Mouse (Mus musculus) urinary bladder, postnatal 25 days (tissue): ENCODE measurements around the gene Dntt.

Experiments
- DNase-seq: peaks from one replicate; pipeline ENCODE4 v3.0.0; 2022; ENCODE audit warnings: low spot score

The Dntt gene

DNA sequence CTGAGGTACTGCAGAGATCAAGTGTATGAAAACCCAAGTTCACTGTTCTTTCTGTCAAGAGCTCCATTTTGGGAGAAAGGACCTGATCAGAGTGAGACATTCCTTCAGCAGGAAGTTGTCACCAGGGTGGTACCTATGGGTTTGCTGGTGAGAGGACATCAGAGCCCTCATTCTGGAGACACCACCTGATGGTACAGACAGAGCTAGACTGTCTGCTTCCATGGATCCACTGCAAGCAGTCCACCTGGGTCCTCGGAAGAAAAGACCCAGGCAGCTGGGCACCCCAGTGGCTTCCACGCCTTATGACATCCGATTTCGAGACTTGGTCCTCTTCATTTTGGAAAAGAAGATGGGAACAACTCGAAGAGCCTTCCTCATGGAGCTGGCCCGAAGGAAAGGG, at the start of gene Dntt:
Gene Dntt, plus strand, starts transcription at position 57 of the 400 bp plus-strand sequence.
- DNase-seq: no peak

DNA sequence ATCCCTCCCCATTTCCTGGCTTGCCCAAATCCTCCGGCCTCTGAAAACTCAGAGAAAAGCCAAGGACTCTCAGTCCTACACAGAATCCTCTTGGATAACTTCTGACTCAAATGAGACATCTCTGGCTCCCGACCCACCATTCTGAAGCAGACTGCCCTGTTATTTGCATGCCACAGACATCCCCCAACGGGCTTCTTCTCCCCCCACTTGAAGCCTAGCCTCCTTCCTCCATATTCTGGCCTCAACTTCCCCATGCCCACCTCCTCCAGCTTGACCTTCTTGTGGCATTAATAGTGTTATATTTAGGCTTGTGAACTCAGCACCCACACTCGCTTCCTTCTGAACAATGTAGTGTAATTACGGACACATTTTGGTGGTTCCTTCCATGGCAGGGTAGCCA, 48.4 kb upstream of the Dntt start:
- DNase-seq: no peak

DNA sequence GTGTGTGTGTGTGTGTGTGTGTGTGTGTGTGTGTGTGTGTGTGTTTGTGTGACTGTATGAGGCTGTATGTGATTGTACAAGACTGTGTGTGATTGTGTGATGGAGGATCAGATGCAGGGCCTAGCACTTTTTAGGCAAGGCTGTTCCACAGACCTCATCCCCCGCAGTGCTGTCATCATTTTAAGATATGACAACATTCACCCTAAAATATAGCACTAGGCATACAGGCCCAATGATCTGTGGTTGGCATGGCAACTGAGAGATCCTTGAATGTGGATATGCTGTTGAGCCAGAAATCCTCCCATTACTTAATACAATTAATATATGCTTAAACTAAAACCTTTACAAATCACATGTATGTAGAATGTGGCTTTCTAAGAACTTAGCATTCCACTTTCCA, 44.5 kb upstream of the Dntt start:
- DNase-seq: no peak

DNA sequence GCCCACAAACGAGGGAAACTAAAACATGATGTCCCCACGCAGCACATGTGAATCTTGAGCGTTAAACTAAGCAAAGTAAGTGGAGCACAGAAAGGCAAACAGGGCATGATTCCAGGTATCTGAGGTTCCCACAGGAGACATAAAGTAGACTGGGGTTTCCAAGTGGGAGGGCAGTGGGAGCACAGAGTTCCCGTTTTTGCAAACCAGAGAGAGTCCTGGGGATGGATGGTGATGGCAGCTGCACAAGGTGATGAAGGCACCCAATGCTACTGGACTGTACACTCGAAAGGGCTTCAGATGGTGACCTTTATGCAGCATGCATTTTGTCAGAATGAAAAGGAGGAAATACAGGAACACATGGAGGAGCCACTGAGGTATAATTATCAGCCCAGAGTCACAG, 40.2 kb upstream of the Dntt start:
- no peak for DNase-seq

DNA sequence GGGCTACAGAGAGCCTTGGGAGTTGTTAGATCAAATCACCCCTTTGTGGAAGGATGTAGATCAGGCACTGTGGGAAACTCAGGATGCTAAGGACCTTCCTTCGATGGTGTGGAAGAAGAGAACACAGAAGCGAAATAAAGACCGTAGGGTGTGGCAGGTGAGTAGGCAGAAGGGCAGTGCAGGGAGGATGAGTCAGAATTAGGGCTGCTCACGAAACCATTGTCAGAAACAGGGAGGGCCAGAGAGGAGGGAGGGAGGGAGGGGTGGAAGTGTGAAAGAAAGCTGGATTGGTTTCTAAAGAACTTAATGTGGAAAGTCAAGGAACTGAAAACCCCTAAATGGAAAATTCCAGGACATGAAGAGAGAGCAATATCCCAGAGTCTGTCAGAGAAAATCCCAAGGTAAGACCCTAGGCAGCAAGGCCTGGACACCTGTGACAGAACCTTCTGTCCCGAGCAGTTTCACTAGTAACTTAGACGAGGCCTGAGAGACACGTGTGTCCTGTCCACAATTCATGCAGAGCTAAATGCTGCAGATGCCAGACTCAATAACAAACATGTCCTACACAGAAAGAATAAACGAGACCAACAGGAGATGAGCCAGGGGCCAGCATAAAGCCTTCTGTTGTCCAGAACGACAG, 39.0 kb upstream of the Dntt start:
- DNase-seq: no peak

DNA sequence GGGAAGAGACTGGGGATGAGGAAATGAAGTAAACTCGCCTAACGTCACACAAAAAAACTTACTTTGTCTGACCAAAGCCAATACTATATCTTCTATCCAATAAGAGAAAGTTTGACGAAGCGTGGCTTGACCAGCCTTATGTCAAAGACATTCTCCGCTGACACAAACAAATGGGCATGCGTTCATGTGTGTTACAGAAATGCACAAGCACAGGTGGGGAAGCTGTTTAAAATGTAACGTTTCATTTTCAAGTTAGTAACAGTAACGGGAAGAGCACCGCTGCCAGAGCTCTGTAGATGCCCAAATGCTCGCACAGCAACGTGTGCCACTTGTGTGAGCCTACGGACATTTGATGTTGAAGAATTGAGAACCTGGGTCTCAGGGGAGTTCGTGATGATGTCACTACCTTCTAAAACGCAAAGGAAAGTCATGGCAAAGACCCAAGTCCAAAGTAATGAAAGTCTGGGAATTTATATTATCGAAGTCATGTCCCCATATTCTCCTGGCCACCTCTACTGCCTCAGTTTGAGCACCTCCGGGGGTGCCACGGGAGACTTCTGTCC, 38.2 kb upstream of the Dntt start:
- DNase-seq: no peak

DNA sequence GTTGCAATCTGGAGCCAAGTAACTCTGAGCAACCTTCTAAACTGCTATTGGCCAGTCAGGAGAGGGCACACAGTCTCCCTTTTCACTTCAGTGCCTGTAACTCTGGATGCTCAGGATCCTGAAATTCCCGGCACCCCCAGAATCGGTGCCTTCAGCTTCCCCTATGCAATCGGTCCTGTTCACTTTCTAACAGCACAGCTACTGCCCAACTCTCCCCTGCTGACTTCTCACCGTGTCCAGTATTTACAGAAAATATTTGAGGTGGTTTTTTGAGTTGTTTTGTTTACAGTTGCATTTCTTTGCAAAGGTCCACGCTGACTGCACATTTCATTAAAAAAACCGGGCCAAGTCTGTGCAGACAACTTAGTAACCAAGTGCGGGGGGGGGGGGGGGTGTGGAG, 37.4 kb upstream of the Dntt start:
- DNase-seq: no peak

DNA sequence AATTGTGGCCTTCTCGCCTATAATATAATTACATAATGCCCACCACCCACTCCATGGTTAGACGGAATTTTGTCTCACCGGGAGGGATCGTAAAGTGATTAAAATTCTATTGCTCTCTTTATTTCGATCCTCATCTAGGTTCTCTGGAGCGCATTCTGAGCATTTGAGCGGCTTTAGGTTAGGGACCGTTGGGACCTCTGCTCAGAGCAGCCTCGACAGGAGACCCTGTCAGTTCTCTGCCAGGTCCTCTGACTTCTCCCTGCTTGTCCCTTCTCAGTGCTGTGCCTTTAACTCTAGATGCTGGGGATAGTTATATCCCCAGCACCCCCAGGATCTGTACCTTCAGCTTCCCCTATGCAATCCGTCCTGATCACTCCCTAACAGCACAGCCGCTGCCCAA, 37.0 kb upstream of the Dntt start:
- DNase-seq: no peak

DNA sequence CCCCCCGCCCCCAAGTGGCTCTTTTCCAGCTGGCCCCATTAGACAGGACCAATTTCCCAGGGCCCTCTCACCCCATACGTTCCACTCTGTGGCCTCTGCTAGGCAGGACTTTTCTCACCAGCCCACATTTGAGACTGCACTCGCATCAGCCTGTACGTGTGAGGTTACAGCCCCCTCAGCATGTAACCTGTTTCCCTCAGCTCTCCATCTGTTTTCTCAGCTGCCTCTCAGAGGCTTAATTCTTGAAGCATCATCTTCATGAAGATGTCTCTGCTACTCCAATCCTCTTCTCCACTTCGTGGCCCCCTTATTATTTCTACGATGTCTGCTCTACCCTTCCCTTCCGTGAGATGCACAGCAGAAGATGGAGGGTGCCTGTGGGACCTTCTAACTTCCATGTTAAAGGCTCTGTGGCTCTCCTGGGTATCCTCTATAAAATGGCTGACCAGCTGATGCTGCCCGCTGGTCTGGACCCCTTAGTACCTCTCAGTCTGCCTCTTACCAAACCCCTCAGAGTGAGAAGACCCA, 36.5 kb upstream of the Dntt start:
- DNase-seq: no peak

DNA sequence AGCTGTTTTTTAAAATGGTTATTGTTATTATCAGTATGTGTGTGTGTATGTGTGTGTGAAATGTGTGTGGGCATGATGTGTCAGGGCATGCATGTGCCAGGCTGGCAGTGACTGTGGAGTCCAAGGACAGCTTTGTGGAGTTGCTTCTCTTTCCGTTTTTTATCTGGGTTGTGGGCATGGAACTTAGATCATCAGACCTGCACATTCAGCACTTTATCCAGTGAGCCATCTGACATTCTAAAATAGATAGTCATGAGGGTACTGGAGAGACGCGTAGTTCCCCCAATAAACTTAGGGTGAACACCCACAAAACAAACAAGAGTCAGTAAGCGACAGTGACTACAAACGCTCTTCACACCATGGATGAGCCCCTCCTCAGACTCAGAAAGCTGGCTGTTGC, 35.7 kb upstream of the Dntt start:
- no peak for DNase-seq

DNA sequence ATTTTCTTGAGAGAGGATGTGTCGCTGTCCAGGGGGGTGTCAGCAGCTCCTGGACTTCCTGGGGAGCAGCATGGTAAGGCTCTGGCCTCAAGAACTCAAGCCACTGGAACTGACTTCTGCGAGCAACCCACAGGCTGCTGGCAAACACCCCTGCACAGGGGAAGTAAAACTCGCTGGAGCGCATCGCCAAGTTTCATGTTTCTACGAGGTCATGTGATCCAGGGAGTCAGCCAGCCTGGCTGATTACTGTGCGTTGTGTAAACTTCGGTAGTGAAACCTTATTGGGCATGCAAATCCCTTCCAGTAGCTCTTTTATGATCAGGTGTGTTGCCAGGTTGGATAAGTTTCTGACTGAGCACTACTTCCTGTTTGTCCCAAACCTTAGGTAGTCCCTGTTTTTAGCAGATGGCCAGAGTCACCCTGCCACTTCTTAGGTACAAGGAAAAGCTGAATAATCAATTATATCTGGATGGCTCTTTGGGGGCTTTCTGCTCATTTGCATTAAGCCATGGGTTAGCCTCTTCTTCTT, 35.0 kb upstream of the Dntt start, which contains the start of gene Blnk:
Gene Blnk, minus strand, starts transcription at position 479 of the 529 bp plus-strand sequence.
- peak; percentile 22 for DNase-seq

DNA sequence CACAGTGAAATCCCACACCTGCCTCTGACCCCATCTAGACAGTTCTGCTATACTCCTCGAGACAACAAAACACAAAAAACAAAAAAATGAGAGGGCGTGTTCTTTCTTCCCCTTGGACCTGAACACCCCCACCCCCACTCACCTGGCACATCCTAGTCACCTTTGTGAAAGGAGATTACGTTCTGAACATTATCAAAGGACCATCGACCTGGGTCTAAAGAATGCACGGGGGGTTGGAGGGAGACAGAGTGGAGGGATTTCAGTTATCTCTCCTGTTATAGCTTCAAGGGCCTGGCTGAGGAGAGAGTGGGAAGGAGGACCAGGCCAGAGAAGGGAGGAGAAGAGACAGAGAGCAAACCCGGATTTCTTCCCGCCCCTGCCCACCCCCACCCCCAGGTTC, 34.2 kb upstream of the Dntt start:
- no peak for DNase-seq

DNA sequence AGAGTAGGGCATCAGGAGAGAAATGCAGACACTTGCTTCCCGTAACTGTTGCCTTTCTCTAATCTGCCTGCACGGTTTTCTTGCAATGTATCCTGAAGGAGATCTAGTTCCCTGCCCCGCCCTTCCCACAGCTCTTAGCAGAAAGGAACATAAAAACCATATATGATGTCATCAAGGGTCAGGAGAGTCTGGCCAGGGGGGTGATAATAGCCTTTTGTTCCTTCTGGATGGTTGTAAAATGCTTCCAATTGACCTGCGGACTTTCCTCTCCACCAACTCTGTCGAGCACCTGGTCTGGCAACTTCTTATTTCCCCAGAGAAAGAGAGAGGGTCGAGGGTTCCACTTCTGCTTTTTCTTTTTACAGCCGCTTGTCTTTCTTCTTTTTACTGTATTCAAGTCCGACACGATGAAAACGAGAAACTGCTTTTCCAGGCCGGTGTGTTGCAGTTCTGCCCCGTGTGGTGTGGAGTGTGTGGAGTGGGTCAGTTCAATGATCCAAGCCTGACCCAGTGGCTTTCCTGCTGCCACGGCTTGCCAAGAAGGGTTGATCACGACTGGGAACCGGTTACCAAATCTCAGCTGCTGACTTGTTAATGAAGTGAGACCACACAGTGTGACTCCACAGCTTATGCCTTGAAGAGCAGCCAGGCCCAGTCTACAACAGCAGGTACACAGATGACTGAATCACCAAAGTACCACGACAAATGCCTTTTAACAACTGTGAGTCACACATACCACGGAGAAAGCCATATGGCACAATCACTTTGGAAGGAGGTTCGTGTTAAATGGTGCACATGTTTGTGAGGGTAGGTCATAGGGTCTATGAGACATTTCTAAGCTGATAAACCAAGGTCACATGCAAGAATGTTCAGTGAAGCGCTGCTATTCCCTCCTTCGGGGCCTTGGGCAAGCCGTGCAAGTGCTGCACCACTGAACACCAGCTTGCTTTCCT, 33.4 kb upstream of the Dntt start:
- DNase-seq: no peak

DNA sequence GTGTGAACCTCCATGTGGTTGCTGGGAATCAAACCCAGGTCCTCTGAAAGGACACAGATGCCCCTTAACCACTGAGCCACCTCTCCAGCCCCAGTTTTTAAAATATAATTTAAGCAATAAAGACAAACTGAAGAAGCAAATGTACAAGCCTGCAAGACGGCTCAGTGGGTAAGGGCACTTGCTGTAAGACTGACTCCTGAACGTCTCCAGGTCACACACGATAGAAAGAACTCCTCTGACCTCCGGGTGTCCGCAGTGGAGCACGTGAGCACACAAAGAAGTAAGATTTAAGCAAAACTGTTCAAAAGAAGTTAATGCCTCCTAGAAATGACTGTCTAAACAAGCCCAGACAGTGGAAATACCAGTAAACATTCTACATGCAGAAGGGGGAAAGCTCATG, 32.4 kb upstream of the Dntt start:
- no peak for DNase-seq

DNA sequence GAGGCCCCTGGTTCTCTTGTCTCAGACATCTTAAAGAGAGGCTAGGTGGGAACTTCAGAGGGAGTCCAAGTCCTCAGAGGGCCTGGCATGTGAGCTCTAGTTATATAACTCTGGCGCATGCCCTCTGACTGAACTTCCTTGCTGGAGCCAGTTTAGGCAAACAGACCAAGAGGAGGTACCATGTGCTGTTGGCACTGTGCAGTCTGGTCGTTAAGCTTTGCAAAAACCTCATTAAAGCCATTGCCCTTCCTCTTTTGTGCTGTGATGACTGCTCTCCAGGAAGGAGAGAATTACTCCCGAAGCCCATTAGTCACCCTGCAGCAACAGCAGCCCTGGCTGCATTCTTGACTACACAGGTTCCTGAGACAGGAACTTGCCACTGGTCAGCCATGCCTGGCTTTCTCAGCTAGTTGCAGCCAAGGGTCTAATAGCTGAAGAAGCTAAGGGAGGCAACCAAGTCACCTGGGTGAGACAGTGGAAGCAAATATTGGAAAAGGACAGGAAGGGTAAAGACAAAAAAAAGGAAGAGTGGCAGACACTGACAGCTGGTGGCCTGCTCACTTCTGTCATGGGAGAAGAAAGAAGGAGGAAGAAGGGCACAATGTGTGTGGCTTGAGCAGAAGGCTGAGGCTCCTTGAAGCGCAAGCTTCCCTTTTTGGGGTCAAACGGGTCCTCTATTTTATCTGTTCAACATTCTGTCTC, 30.5 kb upstream of the Dntt start:
- no peak for DNase-seq

DNA sequence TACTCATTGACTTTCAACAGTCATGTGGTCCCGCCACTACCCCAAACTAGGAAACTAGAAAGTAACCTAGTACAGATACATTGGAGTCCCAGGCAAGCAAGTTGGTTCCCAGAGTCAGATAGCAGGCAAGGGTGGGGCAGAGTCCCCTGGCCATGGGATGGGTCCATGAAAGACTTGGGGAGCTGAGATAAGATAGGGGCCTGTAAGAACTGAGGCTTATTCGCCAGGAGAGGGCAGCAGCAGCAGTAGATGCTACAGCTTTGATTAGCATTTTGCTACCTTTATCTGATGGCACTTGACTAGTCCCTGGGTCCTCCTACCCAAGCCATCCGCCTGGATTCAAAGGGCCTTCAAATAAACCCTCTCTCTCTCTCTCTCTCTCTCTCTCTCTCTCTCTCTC, 29.5 kb upstream of the Dntt start:
- DNase-seq: no peak

DNA sequence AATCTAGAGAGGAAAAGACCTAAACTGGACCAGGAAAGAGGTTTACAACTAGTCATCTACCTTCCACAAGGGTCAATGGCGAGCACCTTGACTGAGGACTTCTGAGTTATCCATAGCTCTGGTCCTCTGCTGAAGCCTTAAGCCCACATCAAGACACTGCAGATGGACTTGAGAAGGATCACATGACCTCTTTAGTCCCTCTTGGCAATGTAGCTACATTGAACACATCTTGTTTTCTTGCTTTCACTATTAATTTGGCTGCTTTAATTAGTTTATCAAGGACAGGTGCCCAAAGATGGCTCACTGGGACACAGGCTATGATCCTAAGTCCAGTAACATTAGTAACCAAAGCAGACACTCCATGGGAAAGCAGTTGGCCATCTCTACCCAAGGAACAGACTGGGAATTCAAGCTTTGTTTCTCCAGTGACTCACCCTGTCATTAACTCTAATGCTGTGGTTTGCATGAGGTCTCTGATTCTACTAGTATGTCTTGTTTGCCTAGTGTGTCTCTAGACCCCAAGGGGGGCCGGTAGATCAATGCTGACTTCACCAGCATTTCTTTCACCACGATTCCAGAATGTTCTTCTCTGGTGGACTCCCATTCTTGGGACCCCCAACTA, 25.3 kb upstream of the Dntt start:
- DNase-seq: no peak

DNA sequence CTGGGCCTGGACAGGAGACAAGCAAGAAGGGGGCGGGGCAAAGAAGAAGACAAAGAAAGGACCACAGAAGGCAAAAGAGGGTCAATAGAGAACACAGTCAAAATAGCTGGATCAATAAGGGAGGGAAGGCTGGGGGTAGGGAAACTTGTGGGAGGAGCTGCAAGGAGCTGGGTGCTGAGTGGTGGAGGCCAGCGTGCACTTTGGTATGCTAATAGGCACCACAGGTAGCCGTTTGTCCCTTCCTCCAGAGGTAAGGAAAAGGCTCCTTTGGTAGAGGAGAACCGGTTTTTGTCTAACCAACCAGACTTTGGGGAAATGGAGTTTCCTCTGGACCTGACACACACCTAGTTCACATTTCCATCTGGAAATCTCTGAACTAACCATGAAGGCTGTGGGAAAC, 22.5 kb upstream of the Dntt start:
- no peak for DNase-seq

DNA sequence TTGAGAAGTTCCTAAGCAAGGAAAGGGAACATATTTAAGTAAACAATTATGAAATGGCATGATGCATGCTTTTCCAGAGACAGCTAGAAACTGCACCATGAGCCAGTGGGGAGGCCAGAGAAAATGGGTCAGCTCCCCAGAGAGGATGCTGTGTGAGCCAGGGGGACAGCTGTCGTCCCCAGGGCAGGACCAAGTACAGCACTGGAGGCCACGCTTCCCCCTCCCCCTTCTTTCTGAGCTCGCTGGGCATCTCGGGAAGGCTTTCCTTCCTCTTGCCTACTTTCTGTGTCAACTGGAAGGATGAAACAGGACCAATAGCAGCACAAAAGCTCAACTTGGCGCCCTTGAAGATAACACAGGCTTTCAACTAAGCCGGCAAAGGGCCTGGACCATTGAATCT, 21.7 kb upstream of the Dntt start:
- DNase-seq: no peak

DNA sequence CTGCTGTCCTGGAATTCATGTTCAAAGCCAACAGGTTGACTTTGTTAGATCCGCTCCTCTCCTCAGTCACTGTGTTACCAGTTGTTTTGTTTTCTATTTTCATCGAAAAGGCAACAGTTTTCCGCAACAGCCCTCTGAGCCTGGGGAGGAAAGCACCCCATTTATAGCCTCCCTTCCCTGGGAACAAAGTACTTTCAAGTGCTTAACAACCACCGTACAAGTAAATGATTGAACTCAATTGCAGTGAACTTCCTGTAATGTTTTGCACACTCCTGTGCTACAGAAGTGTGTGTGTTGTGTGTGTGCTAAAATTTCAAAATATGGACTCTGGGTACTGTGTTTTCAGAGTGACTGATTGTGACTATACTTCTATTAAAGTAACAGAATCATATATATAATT, 21.3 kb upstream of the Dntt start:
- no peak for DNase-seq

DNA sequence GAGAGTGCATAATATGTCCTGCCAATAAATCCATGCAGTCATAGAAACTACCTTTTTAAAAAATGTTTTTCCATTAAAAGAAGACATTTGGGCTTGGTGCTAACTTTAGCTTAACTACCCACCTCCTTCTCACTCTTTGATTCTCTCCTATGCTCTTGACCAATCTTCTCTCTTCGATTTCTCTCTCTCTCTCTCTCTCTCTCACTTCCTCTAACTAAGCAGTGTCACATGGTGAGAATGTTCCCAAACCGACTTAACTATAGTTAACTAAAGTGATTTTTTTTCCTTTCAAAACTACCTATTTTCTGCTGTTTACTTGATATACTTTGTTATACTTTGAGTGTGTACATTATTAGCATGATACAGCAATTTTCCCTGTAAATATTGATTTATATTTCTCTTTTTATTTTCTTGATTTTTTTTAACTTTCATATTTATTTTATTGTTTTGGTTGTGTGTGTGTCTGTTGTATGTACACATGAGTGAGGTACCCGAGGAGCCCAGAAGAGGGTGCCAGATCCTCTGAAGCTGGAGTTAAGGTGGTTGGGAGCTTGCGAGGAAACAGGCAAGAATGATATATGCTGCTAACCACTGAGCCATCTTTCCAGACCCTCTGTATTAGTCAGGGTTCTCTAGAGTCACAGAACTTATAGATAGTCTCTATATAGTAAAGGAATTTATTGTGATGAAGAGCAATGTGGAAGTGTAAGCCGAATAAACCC, 20.2 kb upstream of the Dntt start:
- DNase-seq: no peak
